Mouse (Mus musculus) CD4-positive helper T cell, adult 2 months (primary cell): ENCODE measurements at regions not wholly inside any gene's neighbourhood (a gene's known extent, or its start where the extent isn't known, plus 50 kb on each side); places are given as distances from the start of the nearest gene placed in this dataset.

Experiments
- DNase-seq: peaks from one replicate; pipeline ENCODE4 v3.0.0-alpha.2; 2012; ENCODE audit warnings: low read depth, missing footprints, low spot score

DNA sequence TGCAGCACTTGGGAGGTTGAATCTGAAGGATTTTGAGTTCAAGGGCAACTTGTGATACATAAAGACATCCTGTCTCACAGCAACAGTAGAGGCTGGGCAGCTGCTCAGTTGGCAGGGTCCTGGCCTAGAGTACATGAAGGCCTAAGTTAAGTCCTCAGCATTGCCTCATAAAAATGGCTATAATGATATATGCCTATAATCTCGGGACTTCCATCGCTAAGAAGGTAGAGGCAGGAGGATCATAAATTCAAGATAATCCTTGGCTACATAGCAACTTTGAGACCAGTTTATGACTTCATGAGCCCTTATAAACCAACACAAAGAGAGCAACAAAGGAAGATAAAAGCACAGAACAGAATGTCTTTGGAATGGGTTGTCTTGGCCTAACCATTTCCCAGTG lies 570.0 kb upstream of the Auts2 start:
- DNase-seq = no peak

DNA sequence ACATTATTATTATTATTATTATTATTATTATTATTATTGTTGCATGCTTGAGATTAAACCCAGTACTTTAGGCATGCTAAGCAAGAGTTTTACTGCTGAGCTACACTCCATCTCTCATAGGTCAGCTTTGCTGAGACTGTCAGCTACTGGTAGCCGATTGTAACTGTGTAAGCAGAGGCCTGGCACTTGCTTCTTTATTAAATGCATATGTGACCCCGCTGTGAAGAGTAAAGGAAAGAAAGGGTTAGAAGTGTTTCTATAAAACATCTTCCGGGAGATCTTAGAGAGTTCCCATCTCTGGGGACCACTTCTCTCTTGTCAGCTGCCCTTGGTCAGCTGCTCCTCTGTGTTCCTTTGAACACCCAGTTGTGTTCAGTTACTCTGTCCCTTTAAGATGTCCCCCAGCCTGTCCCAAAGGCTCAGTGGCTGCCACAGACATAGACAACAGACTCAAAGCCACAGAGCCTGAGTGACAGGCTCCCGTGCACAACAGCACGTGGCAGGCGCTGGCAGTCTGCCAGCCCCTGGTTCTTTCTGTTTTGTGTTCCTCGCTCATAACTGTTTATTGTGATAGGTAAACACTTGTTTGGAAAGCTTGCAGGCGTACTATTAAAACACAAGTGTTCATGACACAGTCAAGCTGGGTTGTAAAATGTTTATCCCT lies 563.7 kb upstream of the Auts2 start:
- DNase-seq = no peak

- no peak for DNase-seq
Measured at GRCm38 (mm10) chr5:133096340-133096739, 553.2 kb upstream of the Auts2 start.

DNA sequence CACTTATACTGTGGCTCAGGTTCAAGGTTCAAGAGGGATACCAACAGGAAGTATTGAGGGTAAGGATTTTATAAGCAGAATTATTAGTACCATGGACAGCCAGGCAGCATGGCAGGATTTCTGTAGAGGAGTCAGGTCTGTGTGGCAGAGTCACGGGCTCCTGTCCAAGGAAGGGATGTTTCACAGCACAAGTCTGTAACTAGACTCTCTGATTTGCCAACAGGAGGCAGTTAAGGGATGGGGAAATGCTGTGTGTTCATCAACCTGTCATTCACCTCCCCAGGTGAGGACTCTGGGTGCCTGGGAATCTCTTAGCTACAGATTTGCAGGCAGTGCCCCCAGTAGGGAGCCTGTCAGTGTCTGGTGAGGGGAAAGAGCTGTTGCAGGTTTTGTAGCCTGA lies 541.7 kb upstream of the Auts2 start:
- DNase-seq = no peak

DNA sequence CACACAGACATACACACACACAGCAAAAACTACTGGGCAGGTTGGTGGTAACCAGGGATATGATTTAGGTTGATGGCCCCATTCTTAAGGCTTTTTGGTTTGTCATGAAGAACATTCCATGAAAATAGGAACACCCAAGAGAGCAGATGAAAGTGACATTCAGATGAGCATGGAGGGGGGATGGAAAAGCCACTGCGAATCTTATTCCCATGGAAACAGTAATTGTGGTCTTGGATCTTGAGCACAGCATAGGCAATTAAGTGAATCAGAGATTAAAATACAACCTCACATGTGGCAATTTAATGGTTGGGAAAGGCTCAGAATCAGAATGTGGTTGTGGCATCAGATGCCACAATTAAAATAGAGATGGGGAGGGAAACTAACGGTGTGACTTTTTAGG lies 537.6 kb upstream of the Auts2 start:
- DNase-seq = no peak

DNA sequence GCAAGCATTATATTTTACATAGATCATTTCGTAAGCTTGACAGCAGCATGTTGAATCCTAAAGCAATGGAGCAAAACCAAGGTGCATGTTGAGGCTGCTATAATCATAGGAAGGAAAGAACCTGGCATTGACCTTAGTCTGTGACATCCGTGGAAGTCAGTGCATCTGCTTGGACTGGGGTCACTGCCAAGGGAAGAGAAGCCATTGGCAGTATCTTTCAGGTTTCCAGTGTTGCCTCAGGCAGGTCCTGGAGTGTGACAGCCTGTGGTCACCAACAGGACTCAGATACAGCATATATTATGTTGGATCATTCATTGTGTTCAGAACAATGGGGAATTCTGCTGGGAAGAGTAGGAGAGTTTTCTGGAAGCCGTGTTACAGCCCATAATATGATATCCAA lies 535.8 kb upstream of the Auts2 start:
- DNase-seq = no peak

DNA sequence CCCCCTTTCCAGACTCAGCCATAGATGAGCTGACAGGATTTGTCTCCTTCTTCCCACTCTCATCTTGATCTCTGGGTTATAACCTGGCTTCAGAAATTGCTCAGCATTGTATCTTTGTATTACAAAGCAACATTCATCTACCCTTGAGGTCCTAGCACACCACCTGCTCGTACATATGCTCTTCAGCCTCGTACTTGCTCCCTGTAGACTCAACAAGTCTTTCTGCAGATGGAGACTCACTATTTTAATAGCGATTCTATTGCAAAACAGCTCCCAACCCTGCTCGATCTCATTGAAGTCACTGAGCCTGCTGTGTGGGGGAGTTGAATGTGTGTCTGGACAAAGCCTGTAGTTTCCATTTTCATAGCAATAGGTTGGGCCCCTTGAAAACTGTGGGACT lies 535.2 kb upstream of the Auts2 start:
- no peak for DNase-seq

DNA sequence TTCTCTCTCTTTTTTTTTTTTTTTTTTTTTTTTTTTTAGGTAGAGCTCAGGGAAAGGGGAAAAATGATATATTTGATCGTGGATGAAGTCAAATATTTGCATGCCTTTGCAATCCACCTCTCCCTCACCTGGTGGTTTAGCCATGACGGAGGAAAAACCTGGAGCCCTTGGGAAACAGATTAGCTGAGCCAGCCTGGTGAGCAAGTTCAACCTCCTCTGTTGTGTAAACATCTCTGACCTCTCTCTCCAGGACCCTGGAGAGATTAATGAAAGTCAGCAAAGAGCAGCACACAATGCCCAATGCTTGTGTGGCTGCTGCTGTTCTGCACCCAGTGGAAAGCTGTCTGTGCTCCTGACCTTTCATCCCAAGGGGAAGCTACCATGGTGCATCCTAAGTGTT lies 530.2 kb upstream of the Auts2 start:
- no peak for DNase-seq

DNA sequence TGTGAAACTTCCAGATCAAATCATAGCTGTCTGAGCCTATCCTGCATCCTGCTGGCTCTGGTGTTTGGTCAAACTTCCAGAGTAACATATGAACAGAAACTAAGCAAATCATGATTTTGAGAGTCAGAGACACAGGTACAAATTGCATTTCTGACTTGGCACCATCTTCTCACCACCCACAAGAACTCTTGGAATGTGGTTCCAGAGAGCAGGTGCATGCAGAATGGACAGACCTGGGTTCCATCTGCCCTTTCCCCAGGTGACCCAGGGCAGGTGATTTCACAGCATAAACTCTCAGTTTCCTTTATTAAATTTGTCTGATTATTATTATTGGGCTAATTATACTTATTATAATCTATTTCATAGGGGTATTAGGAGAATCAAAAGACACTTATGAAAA lies 527.0 kb upstream of the Auts2 start:
- DNase-seq = no peak

DNA sequence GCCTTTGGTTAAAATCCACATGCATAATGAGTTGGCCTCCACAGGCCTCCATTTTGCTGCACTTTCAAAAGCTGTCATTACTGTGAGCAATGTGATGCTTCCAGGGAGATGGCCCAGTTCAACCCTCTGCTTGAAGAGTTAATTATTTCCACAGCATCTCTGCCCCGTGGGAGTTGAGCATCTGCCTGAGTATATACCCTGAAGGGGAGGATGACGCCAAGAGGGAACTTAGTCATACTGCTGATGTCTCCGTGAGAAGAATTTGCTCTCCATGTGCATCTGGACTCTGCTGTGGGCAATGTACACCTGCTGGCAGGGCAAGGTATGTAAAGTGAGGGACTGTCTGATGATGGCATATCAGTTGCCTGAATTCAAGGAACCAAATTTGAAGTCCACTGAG lies 519.3 kb upstream of the Auts2 start:
- DNase-seq = no peak

DNA sequence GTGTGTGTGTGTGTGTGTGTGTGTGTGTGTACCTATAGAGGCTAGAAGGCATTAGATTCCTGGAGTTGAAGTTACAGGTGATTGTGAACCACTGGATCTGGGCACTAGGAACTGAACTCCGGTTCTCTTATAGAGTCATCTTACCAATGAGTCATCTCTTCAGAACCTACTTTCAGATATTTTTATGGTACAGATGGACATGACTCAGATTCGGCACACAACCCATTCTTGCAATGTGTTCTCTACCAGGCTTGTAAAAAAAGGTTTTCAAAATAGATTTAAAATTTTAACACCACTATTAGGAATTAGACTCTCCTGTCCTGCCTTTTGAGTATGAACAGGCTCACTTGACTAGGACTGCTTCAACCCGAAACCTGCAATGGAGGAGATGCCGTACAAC lies 504.3 kb upstream of the Auts2 start:
- DNase-seq = no peak

GRCm38 (mm10) chr5:133045637-133046036 lies 502.5 kb upstream of the Auts2 start:
- DNase-seq = no peak

DNA sequence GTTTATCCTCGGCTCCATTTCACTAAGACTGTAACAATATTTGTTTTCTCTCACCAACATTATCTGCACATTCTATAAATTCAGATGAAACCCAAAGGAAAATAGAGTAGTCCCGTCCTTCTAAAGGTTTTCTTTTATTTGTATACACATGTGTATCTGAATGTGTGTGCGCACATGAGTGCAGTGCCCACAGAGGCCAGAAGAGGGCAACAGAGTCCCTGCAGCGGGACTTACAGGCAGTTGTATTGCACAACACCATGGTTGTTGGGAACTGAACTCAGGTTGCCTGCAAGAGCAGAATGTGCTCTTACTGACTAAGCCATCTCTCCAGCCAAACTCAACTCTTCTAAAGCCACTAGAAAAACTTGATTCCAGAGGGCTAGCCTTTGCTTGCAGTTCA lies 484.4 kb upstream of the Auts2 start:
- no peak for DNase-seq

DNA sequence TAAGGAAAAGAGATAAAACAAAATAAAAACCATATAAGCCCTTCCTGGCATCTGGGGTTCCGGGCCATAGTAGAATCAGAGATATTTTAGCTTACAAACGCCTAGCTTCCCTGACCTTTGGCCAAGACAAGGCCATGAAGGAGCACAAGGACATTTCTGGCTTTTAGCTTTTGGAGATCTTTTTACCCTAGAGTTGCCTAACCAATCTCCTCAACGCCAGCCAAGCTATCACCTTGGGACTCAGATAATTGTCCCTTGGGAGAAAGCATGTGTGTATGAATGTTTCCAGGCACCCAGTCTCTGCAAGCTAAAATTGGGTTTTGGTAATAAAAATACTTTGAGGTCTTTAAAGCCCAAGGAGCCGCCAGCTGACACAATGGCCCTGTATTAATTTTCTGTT lies 482.0 kb upstream of the Auts2 start:
- DNase-seq = no peak

DNA sequence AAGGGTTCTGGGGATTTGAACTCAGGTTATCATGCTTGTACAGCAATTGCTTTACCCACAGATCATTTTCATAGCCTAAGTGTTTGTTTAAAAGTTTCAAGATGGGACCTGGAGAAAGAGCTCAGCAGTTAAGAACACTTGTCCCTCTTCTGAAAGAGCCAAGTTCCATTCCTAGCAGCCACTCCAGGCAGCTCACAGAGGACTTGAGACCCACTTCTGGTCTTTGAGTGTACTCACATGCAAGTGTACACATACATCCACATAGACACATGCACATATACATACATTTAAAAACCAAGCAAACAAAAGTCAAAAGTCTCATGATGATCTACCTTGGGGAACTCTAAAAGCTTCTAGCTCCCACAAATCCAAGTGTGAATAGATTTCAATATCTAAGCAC lies 477.7 kb upstream of the Auts2 start:
- DNase-seq = no peak

GRCm38 (mm10) chr5:133020116-133020515 lies 477.0 kb upstream of the Auts2 start:
- no peak for DNase-seq

- DNase-seq = no peak
Measured at GRCm38 (mm10) chr5:133010624-133011575, 467.8 kb upstream of the Auts2 start.

GRCm38 (mm10) chr5:132982866-132983265 lies 439.7 kb upstream of the Auts2 start:
- no peak for DNase-seq

DNA sequence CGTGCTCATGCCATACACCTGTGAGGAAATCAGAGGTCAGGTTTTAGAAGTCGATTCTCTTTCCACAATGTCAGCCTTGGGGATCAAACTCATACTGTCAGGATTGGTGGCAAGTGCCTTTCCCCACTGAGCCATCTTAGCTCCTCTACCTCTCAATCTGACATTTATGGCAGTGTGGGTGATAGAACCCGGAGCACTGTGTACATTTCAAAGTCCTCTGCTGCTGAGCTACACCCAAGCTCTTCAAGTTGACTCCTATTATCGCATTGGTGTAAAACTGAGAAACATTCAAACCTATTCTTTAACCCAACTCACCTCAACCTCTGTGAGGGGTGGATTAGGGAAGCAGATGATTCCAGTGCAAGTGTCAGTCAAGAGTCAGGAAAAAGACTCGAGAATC lies 435.9 kb upstream of the Auts2 start:
- DNase-seq = no peak

GRCm38 (mm10) chr5:132975303-132975932 lies 432.3 kb upstream of the Auts2 start:
- DNase-seq = no peak

DNA sequence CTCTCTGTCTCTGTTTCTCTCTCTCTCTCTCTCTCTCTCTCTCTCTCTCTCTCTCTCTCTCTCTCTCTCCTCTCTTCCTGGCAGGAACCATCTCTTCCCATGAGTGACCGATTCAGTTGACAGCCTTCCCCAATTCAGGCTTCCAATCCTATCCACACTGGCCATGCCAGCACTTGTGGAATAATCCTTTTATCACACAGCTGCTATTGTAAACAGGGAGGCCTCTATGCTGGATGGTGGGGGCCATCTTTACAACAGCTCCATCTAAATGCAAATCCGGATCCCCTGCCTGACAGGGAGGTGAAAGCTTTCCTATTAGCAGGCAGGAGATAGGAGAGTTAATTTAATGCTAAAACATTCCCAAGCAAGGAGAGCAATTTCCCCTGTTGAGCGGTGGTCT lies 431.7 kb upstream of the Auts2 start:
- no peak for DNase-seq

- DNase-seq = no peak
Measured at GRCm38 (mm10) chr5:132971046-132971445, 427.9 kb upstream of the Auts2 start.

DNA sequence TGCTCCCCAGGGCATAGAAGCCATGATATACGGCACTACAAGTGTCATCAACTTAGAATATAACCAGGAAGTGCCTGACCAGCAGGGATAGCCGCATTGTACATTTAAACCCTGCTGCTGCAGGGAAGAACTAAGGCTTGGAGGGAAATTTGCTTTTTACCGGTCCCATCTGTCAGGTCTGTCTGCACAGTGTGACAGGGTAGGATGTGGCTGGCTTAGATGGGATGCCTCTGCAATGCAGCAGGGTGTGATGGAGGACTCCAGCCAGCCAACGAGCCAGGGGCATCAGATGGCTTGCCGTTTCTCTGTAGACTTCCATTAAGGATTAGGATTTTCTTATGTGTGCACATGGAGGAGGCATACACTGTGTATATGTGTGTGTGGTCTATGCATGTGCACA lies 426.2 kb upstream of the Auts2 start:
- no peak for DNase-seq
